Mouse (Mus musculus): ENCODE data around the gene Lhx2. TPM values are rescaled to one million over a fixed set of nuclear protein-coding genes. Genes with fewer than 3 reads are reported as not detected.

The Lhx2 gene
- polyA plus RNA-seq, 1 experiment from 2014 or later = 0.39 TPM

GRCm38 (mm10) chr2:38319086-38319485 is 20.0 kb upstream of the Lhx2 start:
- no peak overlapping the region for H3K4me2 ChIP-seq
- no peak for TF ChIP-seq CTCF (IDR thresholded peaks at IDR 0.05; ENCODE audit: low read depth)
- ATAC-seq (ENCODE audit: insufficient read depth) = no peak
- no peaks in the 10 kb centered on the region for H3K9me3 ChIP-seq (ENCODE audit: low read depth, low read length)
- no peaks in the 10 kb centered on the region for H3K4me1 ChIP-seq (ENCODE audit: insufficient read depth)
- no peaks in the 10 kb centered on the region for H3K36me3 ChIP-seq (ENCODE audit: insufficient read depth)
- DNase-seq = no peak
- no peak overlapping the region for H3K4me3 ChIP-seq (ENCODE audit: low read depth, low read length)
- no peaks in the 10 kb centered on the region for H3K27me3 ChIP-seq (ENCODE audit: insufficient read depth, low read length)
- H3K27ac ChIP-seq (ENCODE audit: low read depth) = no peak overlapping the region
- no peak overlapping the region for H3K9ac ChIP-seq
- 71% methylated on average over 11 of the region's 11 CpGs for WGBS

- H3K9me3 ChIP-seq (ENCODE audit: low read depth, low read length) = no peaks in the 10 kb centered on the region
- H3K4me3 ChIP-seq (ENCODE audit: low read depth, low read length) = no peak overlapping the region
- no peak overlapping the region for H3K9ac ChIP-seq
- H3K4me2 ChIP-seq = no peak overlapping the region
- DNase-seq (no peak), ATAC-seq (ENCODE audit: insufficient read depth) (no peak)
- no peak overlapping the region for H3K27ac ChIP-seq (ENCODE audit: low read depth)
- H3K4me1 ChIP-seq (ENCODE audit: insufficient read depth) = no peaks in the 10 kb centered on the region
- TF ChIP-seq CTCF (IDR thresholded peaks at IDR 0.05; ENCODE audit: low read depth) = no peak
- WGBS = 38% methylated on average over 4 of the region's 4 CpGs
- H3K27me3 ChIP-seq (ENCODE audit: insufficient read depth, low read length) = no peaks in the 10 kb centered on the region
- H3K36me3 ChIP-seq (ENCODE audit: insufficient read depth) = no peaks in the 10 kb centered on the region
Observed at GRCm38 (mm10) chr2:38320911-38321310, 18.2 kb upstream of the Lhx2 start.

GRCm38 (mm10) chr2:38323380-38323779 is 15.7 kb upstream of the Lhx2 start:
- no peaks in the 10 kb centered on the region for H3K4me1 ChIP-seq (ENCODE audit: insufficient read depth)
- no peaks in the 10 kb centered on the region for H3K9me3 ChIP-seq (ENCODE audit: low read depth, low read length)
- no peak overlapping the region for H3K4me3 ChIP-seq (ENCODE audit: low read depth, low read length)
- no peak overlapping the region for H3K4me2 ChIP-seq
- H3K9ac ChIP-seq = no peak overlapping the region
- no peak for ATAC-seq (ENCODE audit: insufficient read depth)
- no peaks in the 10 kb centered on the region for H3K27me3 ChIP-seq (ENCODE audit: insufficient read depth, low read length)
- H3K27ac ChIP-seq (ENCODE audit: low read depth) = no peak overlapping the region
- WGBS = 38% methylated on average over 8 of the region's 8 CpGs
- no peak for TF ChIP-seq CTCF (IDR thresholded peaks at IDR 0.05; ENCODE audit: low read depth)
- H3K36me3 ChIP-seq (ENCODE audit: insufficient read depth) = no peaks in the 10 kb centered on the region
- no peak for DNase-seq

- no peak for ATAC-seq (ENCODE audit: insufficient read depth)
- H3K4me3 ChIP-seq (ENCODE audit: low read depth, low read length) = no peak overlapping the region
- no peaks in the 10 kb centered on the region for H3K9me3 ChIP-seq (ENCODE audit: low read depth, low read length)
- H3K27me3 ChIP-seq (ENCODE audit: insufficient read depth, low read length) = no peaks in the 10 kb centered on the region; the same call in 1 of the 2 replicates
- H3K9ac ChIP-seq = no peak overlapping the region
- peak; percentile 9 for DNase-seq
- WGBS = 31% methylated on average over 1 of the region's 1 CpGs
- H3K27ac ChIP-seq (ENCODE audit: low read depth) = no peak overlapping the region
- no peak for TF ChIP-seq CTCF (IDR thresholded peaks at IDR 0.05; ENCODE audit: low read depth)
- no peak overlapping the region for H3K4me2 ChIP-seq
- no peaks in the 10 kb centered on the region for H3K4me1 ChIP-seq (ENCODE audit: insufficient read depth)
- no peaks in the 10 kb centered on the region for H3K36me3 ChIP-seq (ENCODE audit: insufficient read depth)
Observed at GRCm38 (mm10) chr2:38326671-38327070, 12.4 kb upstream of the Lhx2 start.

GRCm38 (mm10) chr2:38333586-38334119 is 5.4 kb upstream of the Lhx2 start:
- 36% methylated on average over 7 of the region's 7 CpGs for WGBS
- peaks cover 57% of the 10 kb centered on the region for H3K27me3 ChIP-seq (ENCODE audit: insufficient read depth, low read length)
- TF ChIP-seq CTCF (IDR thresholded peaks at IDR 0.05; ENCODE audit: low read depth) = no peak
- no peak overlapping the region for H3K4me2 ChIP-seq
- no peak for DNase-seq
- H3K9ac ChIP-seq = no peak overlapping the region
- H3K36me3 ChIP-seq (ENCODE audit: insufficient read depth) = no peaks in the 10 kb centered on the region
- H3K4me3 ChIP-seq (ENCODE audit: low read depth, low read length) = no peak overlapping the region
- no peaks in the 10 kb centered on the region for H3K9me3 ChIP-seq (ENCODE audit: low read depth, low read length)
- H3K4me1 ChIP-seq (ENCODE audit: insufficient read depth) = no peaks in the 10 kb centered on the region
- no peak overlapping the region for H3K27ac ChIP-seq (ENCODE audit: low read depth)
- ATAC-seq (ENCODE audit: insufficient read depth) = no peak

- H3K4me1 ChIP-seq (ENCODE audit: insufficient read depth) = no peaks in the 10 kb centered on the region
- no peak overlapping the region for H3K4me3 ChIP-seq (ENCODE audit: low read depth, low read length)
- peaks cover 86% of the 10 kb centered on the region for H3K27me3 ChIP-seq (ENCODE audit: insufficient read depth, low read length)
- DNase-seq = peak; percentile 44
- no peak for ATAC-seq (ENCODE audit: insufficient read depth)
- WGBS = 2% methylated on average over 17 of the region's 17 CpGs
- no peak overlapping the region for H3K9ac ChIP-seq
- no peaks in the 10 kb centered on the region for H3K9me3 ChIP-seq (ENCODE audit: low read depth, low read length)
- no peaks in the 10 kb centered on the region for H3K36me3 ChIP-seq (ENCODE audit: insufficient read depth)
- H3K27ac ChIP-seq (ENCODE audit: low read depth) = no peak overlapping the region
- no peak overlapping the region for H3K4me2 ChIP-seq
- no peak for TF ChIP-seq CTCF (IDR thresholded peaks at IDR 0.05; ENCODE audit: low read depth)
Observed at GRCm38 (mm10) chr2:38336606-38337005, 2.5 kb upstream of the Lhx2 start.

GRCm38 (mm10) chr2:38337091-38337640 is 1.9 kb upstream of the Lhx2 start:
- Histone ChIP-seq H3K4me1 (ENCODE audit: insufficient read depth) (no peaks in the 10 kb centered on the region), H3K9ac (no peak overlapping the region), H3K27ac (ENCODE audit: low read depth) (no peak overlapping the region), H3K27me3 (ENCODE audit: insufficient read depth, low read length) (peaks cover 91% of the 10 kb centered on the region), H3K9me3 (ENCODE audit: low read depth, low read length) (no peaks in the 10 kb centered on the region), H3K36me3 (ENCODE audit: insufficient read depth) (no peaks in the 10 kb centered on the region), H3K4me3 (ENCODE audit: low read depth, low read length) (no peak overlapping the region), H3K4me2 (no peak overlapping the region)
- no peak for DNase-seq
- WGBS = 2% methylated on average over 6 of the region's 6 CpGs
- TF ChIP-seq CTCF (IDR thresholded peaks at IDR 0.05; ENCODE audit: low read depth) = no peak
- ATAC-seq (ENCODE audit: insufficient read depth) = no peak

Data from lung, embryonic 14.5 days (tissue).